In the genomic region with DNA sequence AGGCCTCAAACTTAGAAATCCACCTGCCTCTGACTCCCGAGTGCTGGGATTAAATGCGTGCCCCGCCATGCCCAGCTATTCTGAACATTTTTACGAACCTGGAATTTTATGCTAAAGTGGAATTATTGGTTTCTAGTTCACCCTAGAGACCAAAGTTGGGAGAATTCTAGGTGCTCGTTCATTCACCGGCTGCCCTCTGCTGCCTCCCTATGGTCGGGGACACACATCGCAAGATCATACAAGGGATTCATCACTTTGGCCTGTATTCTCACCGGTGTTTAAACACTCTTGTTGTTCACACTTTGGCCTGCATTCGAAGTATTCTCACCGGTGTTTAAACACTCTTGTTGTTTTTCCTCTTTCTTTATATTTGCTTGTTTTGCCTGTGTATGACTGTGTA, we compare ENCODE assay signal across 9 mouse cellular contexts. TPM values are rescaled to one million over a fixed set of nuclear protein-coding genes. Genes with fewer than 3 reads are reported as not detected.
DNase-seq lines count a peak whose midpoint lies in the region; ATAC-seq and TF ChIP-seq lines count a peak whose summit lies in the region.
"Had no signal": no experiment of that assay in that cellular context is flagged by ENCODE, and none has a peak within 500 bp of the region (broad histone marks: within the 10 kb centered on the region; RNA-seq: fewer than 3 reads in every experiment).

No protein-coding gene starts in this region.

- DNase-seq in CD4-positive, CD25-positive, alpha-beta regulatory T cell, adult 2 months (ENCODE audit: low read depth, low spot score), result peak; percentile 86
- DNase-seq in 3T3-L1 (ENCODE audit: low read depth, low spot score), result peak; percentile 77
- DNase-seq in kidney, postnatal 25 days, result peak; percentile 72 to 77
- DNase-seq in lung, postnatal 25 days (ENCODE audit: low spot score), result peak; percentile 81
- peak; percentile 71 for DNase-seq in right cerebral cortex, postnatal 4 days

- peaks cover 2% of the 10 kb centered on the region; the same call in 1 of the 2 replicates for H3K4me1 ChIP-seq in bone marrow, adult 2 months (ENCODE audit: control insufficient read depth, insufficient read depth, low read length)
- peaks cover 24% of the 10 kb centered on the region for H3K4me1 ChIP-seq in forebrain, embryonic 15.5 days

- no peak overlapping the region for H3K27ac ChIP-seq in bone marrow, adult 2 months (ENCODE audit: control insufficient read depth, insufficient read depth, low read depth, low read length, poor library complexity)
- H3K27ac ChIP-seq in forebrain, embryonic 15.5 days (replicated peaks), result peak overlapping the region; percentile 31; the same call in 1 of the 2 replicates

- no peaks in the 10 kb centered on the region for H3K9me3 ChIP-seq in forebrain, embryonic 15.5 days

- TF ChIP-seq POLR2A in bone marrow, adult 2 months (IDR thresholded peaks at IDR 0.05; ENCODE audit: borderline replicate concordance, control insufficient read depth, low read depth, low read length), result no peak

- H3K9ac ChIP-seq in forebrain, embryonic 15.5 days (replicated peaks), result no peak overlapping the region

- no peaks in the 10 kb centered on the region for H3K27me3 ChIP-seq in forebrain, embryonic 15.5 days

- peak; percentile 91 for TF ChIP-seq CTCF in bone marrow, adult 2 months (IDR thresholded peaks at IDR 0.05; ENCODE audit: control insufficient read depth, insufficient read depth, low read length)

- no peak overlapping the region for H3K4me3 ChIP-seq in bone marrow, adult 2 months (replicated peaks; ENCODE audit: control insufficient read depth, low read depth, low read length)
- H3K4me3 ChIP-seq in forebrain, embryonic 15.5 days, result no peak overlapping the region

- H3K4me2 ChIP-seq in forebrain, embryonic 15.5 days (replicated peaks), result no peak overlapping the region

- WGBS in bone marrow, adult 2 months, result 4% methylated on average over 11 of the region's 11 CpGs
- WGBS in forebrain, embryonic 15.5 days, result 13% methylated on average over 11 of the region's 11 CpGs

- no peak for ATAC-seq in CD4-positive, CD25-positive, alpha-beta regulatory T cell, adult 4 months
- ATAC-seq in forebrain, embryonic 15.5 days (replicated peaks), result no peak

- no peaks in the 10 kb centered on the region for H3K36me3 ChIP-seq in forebrain, embryonic 15.5 days

RNA-seq across cellular contexts. Expression of a gene that starts 3.0 kb away (rescaled TPM):
- 1 to 10 TPM; 1.9 to 2.1 TPM for polyA plus RNA-seq in CD4-positive, CD25-positive, alpha-beta regulatory T cell, adult 4 months (2017; shearing (Covaris generic))
- polyA plus RNA-seq in bone marrow, adult 2 months (2011; ENCODE audit: insufficient read depth, insufficient read length, low replicate concordance, missing spikeins), result 6.1 and 13.6 TPM in 2 replicates
- polyA plus RNA-seq in forebrain, embryonic 15.5 days (2015; fragmentation: Nextera tagmentation; extraction: Ambion mirVana), result 28.9 and 30.0 TPM in 2 replicates

RNA-seq across cellular contexts. Expression of a gene that starts 3.1 kb away (rescaled TPM):
- 1 to 10 TPM; 7.4 to 7.5 TPM for polyA plus RNA-seq in CD4-positive, CD25-positive, alpha-beta regulatory T cell, adult 4 months (2017; shearing (Covaris generic))
- 5.4 and 25.2 TPM in 2 replicates for polyA plus RNA-seq in bone marrow, adult 2 months (2011; ENCODE audit: insufficient read depth, insufficient read length, low replicate concordance, missing spikeins)
- 24.3 and 25.7 TPM in 2 replicates for polyA plus RNA-seq in forebrain, embryonic 15.5 days (2015; fragmentation: Nextera tagmentation; extraction: Ambion mirVana)

RNA-seq across cellular contexts. Expression of a gene that starts 30.1 kb away (rescaled TPM):
- polyA plus RNA-seq in CD4-positive, CD25-positive, alpha-beta regulatory T cell, adult 4 months (2017; shearing (Covaris generic)), result not detected
- polyA plus RNA-seq in bone marrow, adult 2 months (2011; ENCODE audit: insufficient read depth, insufficient read length, low replicate concordance, missing spikeins), result not detected in 2 replicates
- not detected in 2 replicates for polyA plus RNA-seq in forebrain, embryonic 15.5 days (2015; fragmentation: Nextera tagmentation; extraction: Ambion mirVana)
- polyA plus RNA-seq: heart, embryonic 16.5 days had no signal

RNA-seq across cellular contexts. Expression of a gene that starts 54.0 kb away (rescaled TPM):
- polyA plus RNA-seq in CD4-positive, CD25-positive, alpha-beta regulatory T cell, adult 4 months (2017; shearing (Covaris generic)), result not detected
- not detected in 2 replicates for polyA plus RNA-seq in bone marrow, adult 2 months (2011; ENCODE audit: insufficient read depth, insufficient read length, low replicate concordance, missing spikeins)
- polyA plus RNA-seq in forebrain, embryonic 15.5 days (2015; fragmentation: Nextera tagmentation; extraction: Ambion mirVana), result not detected in 2 replicates
- polyA plus RNA-seq: heart, embryonic 16.5 days had no signal
